Mouse (Mus musculus) forelimb bud, embryonic 11.5 days (tissue): ENCODE results near the gene Siah2.

ENCODE experiments used
- DNase-seq: peaks from one replicate; pipeline ENCODE4 v3.0.0-alpha.2; 2012; ENCODE audit warnings: low read depth, low spot score

The Siah2 gene

GRCm38 (mm10) chr3:58695044-58695443 is 2.8 kb upstream of the Siah2 start:
- DNase-seq, result no peak

- DNase-seq, result no peak
Measured at GRCm38 (mm10) chr3:58693331-58693730, 1.1 kb upstream of the Siah2 start.

- DNase-seq, result peak; percentile 39
Measured at GRCm38 (mm10) chr3:58691374-58691939, 743 bp downstream of the Siah2 start.

GRCm38 (mm10) chr3:58690619-58691373 is 1.4 kb downstream of the Siah2 start:
- DNase-seq, result peak; percentile 59

- DNase-seq, result no peak
Measured at GRCm38 (mm10) chr3:58689721-58690120, 2.5 kb downstream of the Siah2 start.

GRCm38 (mm10) chr3:58689105-58689504 is 3.1 kb downstream of the Siah2 start:
- no peak for DNase-seq

- DNase-seq, result no peak
Measured at GRCm38 (mm10) chr3:58688551-58688950, 3.6 kb downstream of the Siah2 start.

GRCm38 (mm10) chr3:58686922-58687284 is 5.3 kb downstream of the Siah2 start:
- DNase-seq, result no peak

- DNase-seq, result no peak
Measured at GRCm38 (mm10) chr3:58686206-58686921, 5.8 kb downstream of the Siah2 start.

GRCm38 (mm10) chr3:58685396-58685795 is 6.8 kb downstream of the Siah2 start:
- no peak for DNase-seq

- no peak for DNase-seq
Measured at GRCm38 (mm10) chr3:58683346-58683745, 8.9 kb downstream of the Siah2 start.

- DNase-seq, result no peak
Measured at GRCm38 (mm10) chr3:58682336-58682735, 9.9 kb downstream of the Siah2 start.

GRCm38 (mm10) chr3:58681831-58682230 is 10.4 kb downstream of the Siah2 start:
- no peak for DNase-seq

GRCm38 (mm10) chr3:58680943-58681637 is 11.1 kb downstream of the Siah2 start:
- no peak for DNase-seq

- DNase-seq, result no peak
Measured at GRCm38 (mm10) chr3:58679996-58680395, 12.2 kb downstream of the Siah2 start.

- DNase-seq, result no peak
Measured at GRCm38 (mm10) chr3:58678905-58679304, 13.3 kb downstream of the Siah2 start.

- no peak for DNase-seq
Measured at GRCm38 (mm10) chr3:58678384-58678783, 13.8 kb downstream of the Siah2 start.

GRCm38 (mm10) chr3:58677615-58678014 is 14.6 kb downstream of the Siah2 start:
- DNase-seq, result no peak

- no peak for DNase-seq
Measured at GRCm38 (mm10) chr3:58673295-58673694, 18.9 kb downstream of the Siah2 start.

GRCm38 (mm10) chr3:58672481-58673183 is 19.6 kb downstream of the Siah2 start:
- no peak for DNase-seq

GRCm38 (mm10) chr3:58671616-58672250 is 20.5 kb downstream of the Siah2 start:
- DNase-seq, result no peak
